Mouse (Mus musculus): Measurements from ENCODE around the gene Mettl15. TPM values are rescaled to one million over a fixed set of nuclear protein-coding genes. Genes with fewer than 3 reads are reported as not detected.

The Mettl15 gene
- polyA plus RNA-seq (2015; fragmentation: Nextera tagmentation; extraction: Ambion mirVana): 7.5 and 9.7 TPM in 2 replicates

- peak; percentile 98 for ATAC-seq (ENCODE audit: low read depth)
- Histone ChIP-seq H3K4me2 (peak within 1 kb of the TSS; percentile 89), H3K27ac (replicated peaks) (peak within 1 kb of the TSS; percentile 67), H3K9me3 (no peaks in the 10 kb centered on the region), H3K36me3 (no peaks in the 10 kb centered on the region), H3K4me3 (peak within 1 kb of the TSS; percentile 69), H3K27me3 (no peaks in the 10 kb centered on the region), H3K9ac (peak within 1 kb of the TSS; percentile 68), H3K4me1 (replicated peaks) (peaks cover 19% of the 10 kb centered on the region)
- WGBS: under 1% methylated on average over 51 of the region's 51 CpGs
These were observed at the start of gene Mettl15, which contains the start of gene Kif18a for GRCm38 (mm10) chr2:109280600-109281340. Mettl15 (minus strand) TSS chr2:109280748. Kif18a (plus strand) TSS chr2:109280738.

- Histone ChIP-seq H3K9ac (no peak overlapping the region), H3K4me3 (no peak overlapping the region), H3K4me2 (no peak overlapping the region), H3K9me3 (no peaks in the 10 kb centered on the region), H3K4me1 (replicated peaks) (no peaks in the 10 kb centered on the region), H3K27ac (replicated peaks) (no peak overlapping the region), H3K27me3 (no peaks in the 10 kb centered on the region), H3K36me3 (no peaks in the 10 kb centered on the region)
- ATAC-seq (ENCODE audit: low read depth): no peak
- 94% methylated on average over 5 of the region's 5 CpGs for WGBS
These were observed 30.8 kb upstream of the Mettl15 start for GRCm38 (mm10) chr2:109311369-109311768.

- no peaks in the 10 kb centered on the region for H3K27me3 ChIP-seq
- H3K9ac ChIP-seq: no peak overlapping the region
- H3K4me3 ChIP-seq: no peak overlapping the region
- no peaks in the 10 kb centered on the region for H3K4me1 ChIP-seq (replicated peaks)
- H3K9me3 ChIP-seq: no peaks in the 10 kb centered on the region
- H3K27ac ChIP-seq (replicated peaks): no peak overlapping the region
- H3K36me3 ChIP-seq: no peaks in the 10 kb centered on the region
- ATAC-seq (ENCODE audit: low read depth): no peak
- H3K4me2 ChIP-seq: no peak overlapping the region
These were observed 23.1 kb upstream of the Mettl15 start for GRCm38 (mm10) chr2:109303638-109304037.

- 94% methylated on average over 3 of the region's 3 CpGs for WGBS
- Histone ChIP-seq H3K9me3 (no peaks in the 10 kb centered on the region), H3K4me1 (replicated peaks) (no peaks in the 10 kb centered on the region), H3K9ac (no peak overlapping the region), H3K27ac (replicated peaks) (no peak overlapping the region), H3K27me3 (no peaks in the 10 kb centered on the region), H3K4me3 (no peak overlapping the region), H3K4me2 (no peak overlapping the region), H3K36me3 (no peaks in the 10 kb centered on the region)
- ATAC-seq (ENCODE audit: low read depth): no peak
These were observed 21.7 kb upstream of the Mettl15 start for GRCm38 (mm10) chr2:109302234-109302633.

GRCm38 (mm10) chr2:109298160-109298559, 17.6 kb upstream of the Mettl15 start:
- 96% methylated on average over 1 of the region's 1 CpGs for WGBS
- no peak for ATAC-seq (ENCODE audit: low read depth)

GRCm38 (mm10) chr2:109296264-109296663, 15.7 kb upstream of the Mettl15 start:
- Histone ChIP-seq H3K4me2 (no peak overlapping the region), H3K27me3 (no peaks in the 10 kb centered on the region), H3K4me1 (replicated peaks) (no peaks in the 10 kb centered on the region), H3K4me3 (no peak overlapping the region), H3K9me3 (no peaks in the 10 kb centered on the region), H3K36me3 (0 out of 2 replicates have a peak, but pooled peaks cover 6% of the 10 kb centered on the region), H3K9ac (no peak overlapping the region), H3K27ac (replicated peaks) (no peak overlapping the region)
- 92% methylated on average over 5 of the region's 5 CpGs for WGBS
- ATAC-seq (ENCODE audit: low read depth): no peak

More at GRCm38 (mm10) chr2:109298160-109298559, 17.6 kb upstream of the Mettl15 start:
- H3K36me3 ChIP-seq: 0 out of 2 replicates have a peak, but pooled peaks cover 6% of the 10 kb centered on the region
- H3K4me3 ChIP-seq: no peak overlapping the region
- no peaks in the 10 kb centered on the region for H3K4me1 ChIP-seq (replicated peaks)
- H3K9me3 ChIP-seq: no peaks in the 10 kb centered on the region
- H3K4me2 ChIP-seq: no peak overlapping the region
- no peaks in the 10 kb centered on the region for H3K27me3 ChIP-seq
- H3K9ac ChIP-seq: no peak overlapping the region
- no peak overlapping the region for H3K27ac ChIP-seq (replicated peaks)

- Histone ChIP-seq H3K36me3 (0 out of 2 replicates have a peak, but pooled peaks cover 5% of the 10 kb centered on the region), H3K4me1 (replicated peaks) (no peaks in the 10 kb centered on the region), H3K4me3 (no peak overlapping the region), H3K4me2 (no peak overlapping the region), H3K9ac (no peak overlapping the region), H3K27me3 (no peaks in the 10 kb centered on the region), H3K9me3 (no peaks in the 10 kb centered on the region), H3K27ac (replicated peaks) (no peak overlapping the region)
- ATAC-seq (ENCODE audit: low read depth): no peak
- WGBS: 96% methylated on average over 6 of the region's 6 CpGs
These were observed 8.8 kb upstream of the Mettl15 start for GRCm38 (mm10) chr2:109289327-109289726.

- Histone ChIP-seq H3K4me3 (no peak overlapping the region), H3K9me3 (no peaks in the 10 kb centered on the region), H3K36me3 (no peaks in the 10 kb centered on the region), H3K9ac (no peak overlapping the region), H3K27me3 (no peaks in the 10 kb centered on the region), H3K4me2 (no peak overlapping the region), H3K4me1 (replicated peaks) (peaks cover 11% of the 10 kb centered on the region), H3K27ac (replicated peaks) (no peak overlapping the region)
- WGBS: 95% methylated on average over 3 of the region's 3 CpGs
- no peak for ATAC-seq (ENCODE audit: low read depth)
These were observed 3.6 kb upstream of the Mettl15 start for GRCm38 (mm10) chr2:109284121-109284520.

GRCm38 (mm10) chr2:109281341-109281690, 768 bp upstream of the Mettl15 start:
- no peaks in the 10 kb centered on the region for H3K27me3 ChIP-seq
- H3K9ac ChIP-seq: peak overlapping the region; percentile 68
- H3K4me1 ChIP-seq (replicated peaks): peaks cover 19% of the 10 kb centered on the region
- peak overlapping the region; percentile 89 for H3K4me2 ChIP-seq
- ATAC-seq (ENCODE audit: low read depth): 0 out of 2 replicates have a peak, but pooled peaks have one; percentile 5
- H3K36me3 ChIP-seq: no peaks in the 10 kb centered on the region
- 0% methylated on average over 1 of the region's 1 CpGs for WGBS
- H3K4me3 ChIP-seq: peak overlapping the region; percentile 69
- H3K9me3 ChIP-seq: no peaks in the 10 kb centered on the region
- peak overlapping the region; percentile 49; the same call in 1 of the 2 replicates for H3K27ac ChIP-seq (replicated peaks)

- no peak for ATAC-seq (ENCODE audit: low read depth)
- peak overlapping the region; percentile 67; the same call in 1 of the 2 replicates for H3K27ac ChIP-seq (replicated peaks)
- H3K4me3 ChIP-seq: peak overlapping the region; percentile 69
- peak overlapping the region; percentile 89 for H3K4me2 ChIP-seq
- peak overlapping the region; percentile 68 for H3K9ac ChIP-seq
- H3K36me3 ChIP-seq: no peaks in the 10 kb centered on the region
- WGBS: 9% methylated on average over 4 of the region's 4 CpGs
- no peaks in the 10 kb centered on the region for H3K27me3 ChIP-seq
- H3K9me3 ChIP-seq: no peaks in the 10 kb centered on the region
- peaks cover 19% of the 10 kb centered on the region for H3K4me1 ChIP-seq (replicated peaks)
These were observed 312 bp downstream of the Mettl15 start for GRCm38 (mm10) chr2:109280272-109280599.

- Histone ChIP-seq H3K27me3 (no peaks in the 10 kb centered on the region), H3K27ac (replicated peaks) (0 out of 2 replicates have a peak overlapping the region, but pooled peaks have one; percentile 18), H3K4me1 (replicated peaks) (peaks cover 19% of the 10 kb centered on the region), H3K9me3 (no peaks in the 10 kb centered on the region), H3K4me2 (peak overlapping the region; percentile 54), H3K36me3 (no peaks in the 10 kb centered on the region), H3K4me3 (peak overlapping the region; percentile 42), H3K9ac (peak overlapping the region; percentile 66)
- ATAC-seq (ENCODE audit: low read depth): no peak
- 1% methylated on average over 16 of the region's 16 CpGs for WGBS
These were observed 2.5 kb downstream of the Mettl15 start for GRCm38 (mm10) chr2:109278036-109278435.

- peaks cover 19% of the 10 kb centered on the region for H3K4me1 ChIP-seq (replicated peaks)
- ATAC-seq (ENCODE audit: low read depth): no peak
- H3K36me3 ChIP-seq: no peaks in the 10 kb centered on the region
- H3K9ac ChIP-seq: peak overlapping the region; percentile 66
- peak overlapping the region; percentile 54 for H3K4me2 ChIP-seq
- peak overlapping the region; percentile 42 for H3K4me3 ChIP-seq
- H3K27me3 ChIP-seq: no peaks in the 10 kb centered on the region
- 0 out of 2 replicates have a peak overlapping the region, but pooled peaks have one; percentile 18 for H3K27ac ChIP-seq (replicated peaks)
- no peaks in the 10 kb centered on the region for H3K9me3 ChIP-seq
- WGBS: 2% methylated on average over 7 of the region's 7 CpGs
These were observed 3.0 kb downstream of the Mettl15 start for GRCm38 (mm10) chr2:109277593-109277992.
